Mouse (Mus musculus) liver, embryonic 14.5 days (tissue): ENCODE results near the gene Polr3b. TPM values are rescaled to one million over a fixed set of nuclear protein-coding genes. Genes with fewer than 3 reads are reported as not detected.

ENCODE experiments used
- ATAC-seq: fragments of 200-750 bp; cut with Nextera tagmentation; 2 replicates; pipeline ENCODE4 v1.8.0; 2017; ENCODE audit warnings: moderate number of reproducible peaks, mild to moderate bottlenecking, moderate library complexity; ENCODE audit not compliant: insufficient read depth
- DNase-seq, 3 experiments: peaks; one replicate each; pipeline ENCODE4 v3.0.0-alpha.2; 2012 to 2013; ENCODE audit warnings: low read depth in 3 of 3, low spot score in 3 of 3
- H3K27ac ChIP-seq: fragments of 300-500 bp; sonication (generic); 2 replicates; pipeline ENCODE4 v1.5.1; 2014; ENCODE audit warnings: moderate library complexity, mild to moderate bottlenecking, control low read depth, inconsistent platforms
- H3K27me3 ChIP-seq: fragments of 300-500 bp; sonication (generic); 2 replicates; pipeline ENCODE4 v1.6.1; 2014; ENCODE audit warnings: mild to moderate bottlenecking, low read length, moderate library complexity; ENCODE audit not compliant: control insufficient read depth, insufficient read depth
- H3K36me3 ChIP-seq: fragments of 300-500 bp; sonication (generic); replicated peaks from 2 replicates; pipeline ENCODE4 v1.6.1; 2014; ENCODE audit warnings: low read depth; ENCODE audit not compliant: control insufficient read depth, insufficient read depth
- H3K4me1 ChIP-seq, 2 experiments: fragments of 200-500 bp in 1 of 2; fragments of 300-500 bp in 1 of 2; sonication (generic) in 1 of 2; replicated peaks; 2 replicates each; pipeline ENCODE4 v1.6.1; 2012 to 2014; ENCODE audit warnings: antibody characterized with exemption in 1 of 2, inconsistent platforms in 1 of 2, low read length in 1 of 2; ENCODE audit not compliant: control insufficient read depth in 2 of 2, insufficient read depth in 2 of 2
- H3K4me2 ChIP-seq: fragments of 300-500 bp; sonication (generic); 2 replicates; pipeline ENCODE4 v1.6.1; 2014; ENCODE audit warnings: low read depth, mild to moderate bottlenecking, control low read depth, moderate library complexity
- H3K4me3 ChIP-seq, 2 experiments: fragments of 200-500 bp in 1 of 2; fragments of 300-500 bp in 1 of 2; sonication (generic) in 1 of 2; 2 replicates each; pipeline ENCODE4 v1.5.1; 2012 to 2014; ENCODE audit warnings: low read depth in 2 of 2, low read length in 2 of 2, mild to moderate bottlenecking in 2 of 2, control low read depth in 1 of 2, inconsistent platforms in 1 of 2, moderate library complexity in 1 of 2; ENCODE audit not compliant: insufficient read depth in 1 of 2
- H3K9ac ChIP-seq: fragments of 300-500 bp; sonication (generic); replicated peaks from 2 replicates; pipeline ENCODE4 v1.6.1; 2014; ENCODE audit warnings: mild to moderate bottlenecking, control low read depth, moderate library complexity
- H3K9me3 ChIP-seq: fragments of 300-500 bp; sonication (generic); 2 replicates; pipeline ENCODE4 v1.6.1; 2016; ENCODE audit warnings: low read length, mixed read lengths; ENCODE audit not compliant: control insufficient read depth
- CTCF ChIP-seq: IDR thresholded peaks from 2 replicates; pipeline ENCODE4 v1.5.1; 2016; ENCODE audit warnings: antibody characterized with exemption, low read depth, control low read depth
- EP300 ChIP-seq: IDR thresholded peaks from 2 replicates; pipeline ENCODE4 v1.6.1; 2016; ENCODE audit warnings: antibody characterized with exemption, low read depth
- WGBS: fragments of 180-500 bp; shearing (Covaris S2); extraction: QIAGEN DNeasy Blood & Tissue Kit; methylation state at CpG from one replicate; pipeline ENCODE4 v1.1.7; 2014; ENCODE audit not compliant: insufficient replicate concordance; 5-methylcytosine and 5-hydroxymethylcytosine counted together
- polyA plus RNA-seq, 2 experiments: library from polyadenylated mRNA; depleted of rRNA in 1 of 2; stranded (reverse) in 1 of 2; unstranded in 1 of 2; fragments of >200 nt; fragmentation: Nextera tagmentation in 1 of 2; extraction: Ambion mirVana in 1 of 2; gene quantifications; 2 replicates each; pipeline versions ENCODE4 v1.2.1 to v1.2.3; 2012 to 2014

Gene Polr3b
- polyA plus RNA-seq, 2 experiments, result 3.7 to 5.8 TPM

- no peak for DNase-seq
- no peaks in the 10 kb centered on the region for H3K36me3 ChIP-seq
- no peak overlapping the region for H3K4me2 ChIP-seq
- WGBS, result 66% methylated on average over 4 of the region's 4 CpGs
- H3K9me3 ChIP-seq, result no peaks in the 10 kb centered on the region
- no peak overlapping the region for H3K4me3 ChIP-seq
- peaks cover 0 to 7% of the 10 kb centered on the region in 2 experiments; a peak in 1 of 4 replicates for H3K4me1 ChIP-seq
- ATAC-seq, result no peak
- no peak overlapping the region for H3K9ac ChIP-seq
- no peaks in the 10 kb centered on the region for H3K27me3 ChIP-seq
- TF ChIP-seq EP300, result no peak
- no peak overlapping the region for H3K27ac ChIP-seq
Observed at GRCm38 (mm10) chr10:84610324-84610723, 11.8 kb upstream of the Polr3b start.

DNA sequence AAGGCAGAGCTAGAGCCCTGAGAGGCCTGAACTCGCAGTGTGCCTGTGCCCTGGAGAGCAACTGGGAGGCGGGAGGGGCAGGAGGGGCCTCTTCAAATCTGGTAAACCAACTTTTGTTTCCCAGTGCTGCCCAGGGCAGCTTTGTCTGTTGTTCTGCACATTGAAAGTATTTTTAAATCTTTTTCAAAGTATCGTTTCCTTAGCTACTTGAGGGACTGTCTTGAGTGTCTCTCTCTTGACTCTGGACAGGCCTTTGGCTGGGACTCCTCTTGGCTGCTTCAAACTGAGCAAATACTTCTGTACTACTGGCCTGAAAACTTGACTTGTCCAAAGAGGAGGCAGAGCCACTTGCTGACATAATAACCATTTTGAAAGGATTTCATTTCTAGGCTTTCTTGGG is 11.3 kb upstream of the Polr3b start:
- TF ChIP-seq CTCF, result no peak
- TF ChIP-seq EP300, result no peak
- no peak overlapping the region for H3K27ac ChIP-seq
- H3K4me2 ChIP-seq, result no peak overlapping the region
- H3K9me3 ChIP-seq, result no peaks in the 10 kb centered on the region
- no peak overlapping the region for H3K9ac ChIP-seq
- no peaks in the 10 kb centered on the region for H3K36me3 ChIP-seq
- ATAC-seq (no peak), DNase-seq (no peak)
- no peaks in the 10 kb centered on the region for H3K27me3 ChIP-seq
- WGBS, result 67% methylated on average over 3 of the region's 3 CpGs
- H3K4me3 ChIP-seq, result no peak overlapping the region
- peaks cover 0 to 7% of the 10 kb centered on the region in 2 experiments; a peak in 1 of 4 replicates for H3K4me1 ChIP-seq

- TF ChIP-seq EP300 (no peak), CTCF (no peak)
- 27% methylated on average over 3 of the region's 3 CpGs for WGBS
- peaks cover 0 to 7% of the 10 kb centered on the region in 2 experiments; a peak in 1 of 4 replicates for H3K4me1 ChIP-seq
Observed at GRCm38 (mm10) chr10:84611664-84612063, 10.4 kb upstream of the Polr3b start.

DNA sequence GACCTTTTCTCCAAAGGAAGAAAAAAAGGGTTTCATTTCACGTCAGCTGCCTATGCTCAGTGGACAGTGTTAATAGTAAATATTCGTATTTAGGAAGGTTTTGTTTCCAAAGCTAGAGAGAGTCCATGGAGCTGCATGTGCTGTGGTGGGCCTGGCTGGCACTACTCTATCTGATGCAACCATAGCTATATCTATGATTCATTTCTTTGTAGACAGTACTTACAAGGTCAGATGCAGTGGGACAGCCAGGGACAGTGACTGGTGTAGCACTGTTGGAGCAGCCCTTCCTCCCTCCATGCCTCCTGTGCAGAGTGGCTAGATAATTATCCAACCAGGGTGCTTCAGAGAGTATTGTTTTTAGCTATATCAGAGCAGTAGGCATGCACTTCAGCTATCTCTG is 9.8 kb upstream of the Polr3b start:
- TF ChIP-seq EP300 (no peak), CTCF (no peak)
- Histone ChIP-seq H3K9ac (no peak overlapping the region), H3K27ac (no peak overlapping the region), H3K4me2 (no peak overlapping the region), H3K27me3 (no peaks in the 10 kb centered on the region), H3K4me3 (no peak overlapping the region), H3K36me3 (no peaks in the 10 kb centered on the region), H3K4me1 (peaks cover 0 to 7% of the 10 kb centered on the region in 2 experiments; a peak in 1 of 4 replicates), H3K9me3 (no peaks in the 10 kb centered on the region)
- 55% methylated on average over 2 of the region's 2 CpGs for WGBS
- DNase-seq, result no peak
- no peak for ATAC-seq

More at GRCm38 (mm10) chr10:84611664-84612063, 10.4 kb upstream of the Polr3b start:
- Histone ChIP-seq H3K4me3 (no peak overlapping the region), H3K4me2 (no peak overlapping the region), H3K9ac (no peak overlapping the region), H3K36me3 (no peaks in the 10 kb centered on the region), H3K27ac (no peak overlapping the region), H3K27me3 (no peaks in the 10 kb centered on the region), H3K9me3 (no peaks in the 10 kb centered on the region)
- DNase-seq (no peak), ATAC-seq (no peak)

- Histone ChIP-seq H3K9ac (no peak overlapping the region), H3K36me3 (no peaks in the 10 kb centered on the region), H3K9me3 (no peaks in the 10 kb centered on the region), H3K4me1 (peaks cover 0 to 7% of the 10 kb centered on the region in 2 experiments; a peak in 1 of 4 replicates), H3K4me3 (no peak overlapping the region), H3K27me3 (no peaks in the 10 kb centered on the region), H3K27ac (no peak overlapping the region), H3K4me2 (no peak overlapping the region)
- DNase-seq (no peak), ATAC-seq (no peak)
- 72% methylated on average over 8 of the region's 8 CpGs for WGBS
- TF ChIP-seq CTCF (no peak), EP300 (no peak)
Observed at GRCm38 (mm10) chr10:84613366-84613765, 8.7 kb upstream of the Polr3b start.
